ENCODE assay signal across 8 mouse cellular contexts in the genomic region with DNA sequence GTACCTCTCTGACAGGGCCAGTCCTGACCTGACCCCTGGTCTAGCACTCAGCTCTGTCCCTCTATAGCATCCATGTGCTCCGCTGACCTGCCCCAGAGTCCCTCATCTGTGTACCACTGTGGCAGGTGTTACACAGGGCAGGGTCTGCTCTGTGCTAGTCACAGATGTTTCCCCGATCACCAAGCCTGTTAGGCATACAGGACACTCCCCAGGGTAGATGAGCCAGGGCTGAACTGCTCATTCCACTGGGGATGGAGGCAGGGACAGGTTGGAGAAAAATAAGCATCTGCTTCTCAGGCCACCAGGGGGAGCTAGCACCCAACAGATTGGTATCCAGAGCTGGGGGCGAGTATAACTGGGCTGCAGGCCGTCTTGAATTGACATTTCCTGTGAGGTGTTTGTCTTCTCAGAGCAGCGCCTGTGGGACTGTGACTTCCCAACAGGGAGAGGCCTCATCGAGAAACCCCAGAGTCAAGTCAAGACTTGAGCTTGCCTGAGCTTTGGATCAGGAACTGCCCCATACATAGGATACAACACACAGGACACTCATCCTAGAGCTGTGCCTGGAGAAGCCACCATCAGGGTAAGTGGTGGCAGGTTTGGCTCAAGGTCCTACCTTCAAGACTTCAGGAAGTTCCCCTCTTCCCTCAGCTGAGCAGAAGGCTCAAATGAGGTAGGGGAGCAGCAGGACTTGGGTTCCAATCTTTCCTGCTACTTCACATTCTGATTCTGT. TPM values are rescaled to one million over a fixed set of nuclear protein-coding genes. Genes with fewer than 3 reads are reported as not detected.
A peak's percentile ranks its signal among the peaks of the same experiment; 100 is the strongest.
DNase-seq lines count a peak whose midpoint lies in the region; ATAC-seq and TF ChIP-seq lines count a peak whose summit lies in the region.

No protein-coding gene starts in this region.

- H3K9ac ChIP-seq in embryonic facial prominence, embryonic 15.5 days: no peak overlapping the region
- H3K9ac ChIP-seq in heart, embryonic 12.5 days: no peak overlapping the region
- H3K9ac ChIP-seq in liver, embryonic 14.5 days (replicated peaks): no peak overlapping the region
- H3K9ac ChIP-seq in neural tube, embryonic 12.5 days: no peak overlapping the region
- no peak overlapping the region for H3K9ac ChIP-seq in stomach, postnatal 0 days (ENCODE audit: low read length)

- TF ChIP-seq EP300 in liver, embryonic 14.5 days (IDR thresholded peaks at IDR 0.05; ENCODE audit: low read depth): no peak
- TF ChIP-seq EP300 in stomach, postnatal 0 days (optimal IDR thresholded peaks at IDR 0.05): no peak

- H3K4me3 ChIP-seq in bone marrow macrophage, adult 2 months (ENCODE audit: insufficient read depth, low read length): no peak overlapping the region
- no peak overlapping the region for H3K4me3 ChIP-seq in embryonic facial prominence, embryonic 15.5 days (replicated peaks)
- H3K4me3 ChIP-seq in heart, embryonic 12.5 days: no peak overlapping the region
- H3K4me3 ChIP-seq in liver, embryonic 14.5 days (ENCODE audit: insufficient read depth in 1 of 2, low read depth in 2 of 2, low read length in 2 of 2): no peak overlapping the region
- H3K4me3 ChIP-seq in neural tube, embryonic 12.5 days: no peak overlapping the region
- no peak overlapping the region for H3K4me3 ChIP-seq in stomach, postnatal 0 days (ENCODE audit: low read depth, low read length)

- ATAC-seq in embryonic facial prominence, embryonic 15.5 days (ENCODE audit: insufficient number of reproducible peaks, low FRiP score, low TSS enrichment, low read depth): peak; percentile 39; the same call in 1 of the 2 replicates
- peak; percentile 46 for ATAC-seq in heart, embryonic 12.5 days (ENCODE audit: insufficient number of reproducible peaks, low FRiP score)
- no peak for ATAC-seq in liver, embryonic 14.5 days (ENCODE audit: insufficient read depth)
- peak; percentile 60 for ATAC-seq in neural tube, embryonic 12.5 days (ENCODE audit: low FRiP score, low read depth)
- peak; percentile 69 for ATAC-seq in stomach, postnatal 0 days (ENCODE audit: low FRiP score, low TSS enrichment)

- H3K27me3 ChIP-seq in embryonic facial prominence, embryonic 15.5 days: no peaks in the 10 kb centered on the region
- H3K27me3 ChIP-seq in heart, embryonic 12.5 days (replicated peaks): peaks cover 47% of the 10 kb centered on the region
- H3K27me3 ChIP-seq in liver, embryonic 14.5 days (ENCODE audit: control insufficient read depth, insufficient read depth, low read length): no peaks in the 10 kb centered on the region
- H3K27me3 ChIP-seq in neural tube, embryonic 12.5 days (replicated peaks): peaks cover 15% of the 10 kb centered on the region; the same call in 1 of the 2 replicates
- no peaks in the 10 kb centered on the region for H3K27me3 ChIP-seq in stomach, postnatal 0 days (ENCODE audit: control insufficient read depth, insufficient read depth, low read length)

- H3K4me2 ChIP-seq in embryonic facial prominence, embryonic 15.5 days (replicated peaks): no peak overlapping the region
- no peak overlapping the region for H3K4me2 ChIP-seq in heart, embryonic 12.5 days
- H3K4me2 ChIP-seq in liver, embryonic 14.5 days (ENCODE audit: low read depth): no peak overlapping the region
- H3K4me2 ChIP-seq in neural tube, embryonic 12.5 days (replicated peaks): no peak overlapping the region
- no peak overlapping the region for H3K4me2 ChIP-seq in stomach, postnatal 0 days (replicated peaks; ENCODE audit: low read depth)

- no peaks in the 10 kb centered on the region for H3K4me1 ChIP-seq in bone marrow macrophage, adult 2 months (ENCODE audit: control insufficient read depth, insufficient read depth, low read length)
- H3K4me1 ChIP-seq in embryonic facial prominence, embryonic 15.5 days: no peaks in the 10 kb centered on the region
- H3K4me1 ChIP-seq in heart, embryonic 12.5 days (replicated peaks): peaks cover 4% of the 10 kb centered on the region; the same call in 1 of the 2 replicates
- no peaks in the 10 kb centered on the region for H3K4me1 ChIP-seq in liver, embryonic 14.5 days (replicated peaks; ENCODE audit: control insufficient read depth in 2 of 2, insufficient read depth in 2 of 2, low read length in 1 of 2)
- no peaks in the 10 kb centered on the region for H3K4me1 ChIP-seq in neural tube, embryonic 12.5 days
- no peaks in the 10 kb centered on the region for H3K4me1 ChIP-seq in stomach, postnatal 0 days (replicated peaks; ENCODE audit: control insufficient read depth, insufficient read depth)

- WGBS in embryonic facial prominence, embryonic 15.5 days: 19% methylated on average over 6 of the region's 6 CpGs
- WGBS in heart, embryonic 12.5 days: 23% methylated on average over 6 of the region's 6 CpGs
- 13% methylated on average over 6 of the region's 6 CpGs for WGBS in liver, embryonic 14.5 days (ENCODE audit: insufficient replicate concordance)
- 24% methylated on average over 6 of the region's 6 CpGs for WGBS in neural tube, embryonic 12.5 days
- WGBS in stomach, postnatal 0 days: 18% methylated on average over 6 of the region's 6 CpGs

- peak; percentile 48 for DNase-seq in CD4-positive helper T cell, adult 2 months (ENCODE audit: low read depth, low spot score)
- DNase-seq in kidney, postnatal 10 days: peak; percentile 91
- DNase-seq in liver, embryonic 14.5 days (ENCODE audit: low read depth in 3 of 3, low spot score in 3 of 3): peak in 2 of 3 experiments; percentile 31 to 33
- peak; percentile 86 for DNase-seq in stomach, postnatal 0 days (ENCODE audit: low spot score)

- no peaks in the 10 kb centered on the region for H3K9me3 ChIP-seq in embryonic facial prominence, embryonic 15.5 days (replicated peaks)
- H3K9me3 ChIP-seq in heart, embryonic 12.5 days (replicated peaks): no peaks in the 10 kb centered on the region
- H3K9me3 ChIP-seq in liver, embryonic 14.5 days (ENCODE audit: control insufficient read depth, low read length): no peaks in the 10 kb centered on the region
- H3K9me3 ChIP-seq in neural tube, embryonic 12.5 days: no peaks in the 10 kb centered on the region
- H3K9me3 ChIP-seq in stomach, postnatal 0 days (ENCODE audit: control insufficient read depth, low read length): no peaks in the 10 kb centered on the region

- no peaks in the 10 kb centered on the region for H3K36me3 ChIP-seq in embryonic facial prominence, embryonic 15.5 days
- H3K36me3 ChIP-seq in heart, embryonic 12.5 days: no peaks in the 10 kb centered on the region
- no peaks in the 10 kb centered on the region for H3K36me3 ChIP-seq in liver, embryonic 14.5 days (replicated peaks; ENCODE audit: control insufficient read depth, insufficient read depth, low read depth)
- no peaks in the 10 kb centered on the region for H3K36me3 ChIP-seq in neural tube, embryonic 12.5 days
- no peaks in the 10 kb centered on the region; the same call in 1 of the 2 replicates for H3K36me3 ChIP-seq in stomach, postnatal 0 days (ENCODE audit: control insufficient read depth, insufficient read depth, low read length)

- TF ChIP-seq POLR2A in bone marrow macrophage, adult 2 months (IDR thresholded peaks at IDR 0.05; ENCODE audit: borderline replicate concordance, low read depth, low read length): no peak

- TF ChIP-seq CTCF in bone marrow macrophage, adult 2 months (IDR thresholded peaks at IDR 0.05; ENCODE audit: low read depth, low read length): peak; percentile 87
- TF ChIP-seq CTCF in liver, embryonic 14.5 days (IDR thresholded peaks at IDR 0.05; ENCODE audit: low read depth): peak; percentile 92
- TF ChIP-seq CTCF in stomach, postnatal 0 days (IDR thresholded peaks at IDR 0.05; ENCODE audit: low read depth): peak; percentile 98

- H3K27ac ChIP-seq in bone marrow macrophage, adult 2 months (ENCODE audit: insufficient read depth, low read depth, low read length): no peak overlapping the region
- no peak overlapping the region for H3K27ac ChIP-seq in embryonic facial prominence, embryonic 15.5 days (replicated peaks)
- H3K27ac ChIP-seq in heart, embryonic 12.5 days (ENCODE audit: poor library complexity, severe bottlenecking): no peak overlapping the region
- H3K27ac ChIP-seq in liver, embryonic 14.5 days: no peak overlapping the region
- H3K27ac ChIP-seq in neural tube, embryonic 12.5 days: no peak overlapping the region
- no peak overlapping the region for H3K27ac ChIP-seq in stomach, postnatal 0 days (replicated peaks)

RNA-seq across cellular contexts. Expression of a gene that starts 17.9 kb away (rescaled TPM):
- 0.12 TPM in 1 of 2 replicates, not detected in the other for polyA plus RNA-seq in bone marrow macrophage, adult 2 months (2012; ENCODE audit: insufficient read depth, insufficient read length, missing spikeins)
- 0.41 and 0.65 TPM in 2 replicates for polyA plus RNA-seq in embryonic facial prominence, embryonic 15.5 days (2015; fragmentation: Nextera tagmentation; extraction: Ambion mirVana)
- polyA plus RNA-seq in heart, embryonic 12.5 days (2016; fragmentation: Nextera tagmentation; extraction: Ambion mirVana): 16.2 and 16.5 TPM in 2 replicates
- 6.4 and 9.1 TPM in 2 replicates for polyA plus RNA-seq in liver, embryonic 14.5 days (2012; rRNA removed)
- polyA plus RNA-seq in liver, embryonic 14.5 days (2014; fragmentation: Nextera tagmentation; extraction: Ambion mirVana): 3.5 and 3.7 TPM in 2 replicates
- 1.0 and 1.4 TPM in 2 replicates for polyA plus RNA-seq in neural tube, embryonic 12.5 days (2016; fragmentation: Nextera tagmentation; extraction: Ambion mirVana)
- 9.6 and 10.7 TPM in 2 replicates for polyA plus RNA-seq in stomach, postnatal 0 days (2015; fragmentation: Nextera tagmentation; extraction: Ambion mirVana)

RNA-seq across cellular contexts. Expression of a gene that starts 46.2 kb away (rescaled TPM):
- polyA plus RNA-seq in bone marrow macrophage, adult 2 months (2012; ENCODE audit: insufficient read depth, insufficient read length, missing spikeins): 2.8 and 3.2 TPM in 2 replicates
- 2.8 and 3.5 TPM in 2 replicates for polyA plus RNA-seq in embryonic facial prominence, embryonic 15.5 days (2015; fragmentation: Nextera tagmentation; extraction: Ambion mirVana)
- 1.3 and 1.5 TPM in 2 replicates for polyA plus RNA-seq in heart, embryonic 12.5 days (2016; fragmentation: Nextera tagmentation; extraction: Ambion mirVana)
- polyA plus RNA-seq in liver, embryonic 14.5 days (2012; rRNA removed): 0.30 and 0.32 TPM in 2 replicates
- 0.09 and 0.19 TPM in 2 replicates for polyA plus RNA-seq in liver, embryonic 14.5 days (2014; fragmentation: Nextera tagmentation; extraction: Ambion mirVana)
- polyA plus RNA-seq in neural tube, embryonic 12.5 days (2016; fragmentation: Nextera tagmentation; extraction: Ambion mirVana): 4.9 and 5.0 TPM in 2 replicates
- polyA plus RNA-seq in stomach, postnatal 0 days (2015; fragmentation: Nextera tagmentation; extraction: Ambion mirVana): 1.3 and 1.7 TPM in 2 replicates

RNA-seq across cellular contexts. Expression of a gene that starts 54.5 kb away (rescaled TPM):
- 31.1 and 31.2 TPM in 2 replicates for polyA plus RNA-seq in bone marrow macrophage, adult 2 months (2012; ENCODE audit: insufficient read depth, insufficient read length, missing spikeins)
- polyA plus RNA-seq in embryonic facial prominence, embryonic 15.5 days (2015; fragmentation: Nextera tagmentation; extraction: Ambion mirVana): 62.2 and 65.8 TPM in 2 replicates
- 59.2 and 59.3 TPM in 2 replicates for polyA plus RNA-seq in heart, embryonic 12.5 days (2016; fragmentation: Nextera tagmentation; extraction: Ambion mirVana)
- polyA plus RNA-seq in liver, embryonic 14.5 days (2012; rRNA removed): 53.1 and 75.8 TPM in 2 replicates
- 131 and 145 TPM in 2 replicates for polyA plus RNA-seq in liver, embryonic 14.5 days (2014; fragmentation: Nextera tagmentation; extraction: Ambion mirVana)
- polyA plus RNA-seq in neural tube, embryonic 12.5 days (2016; fragmentation: Nextera tagmentation; extraction: Ambion mirVana): 69.6 and 73.6 TPM in 2 replicates
- polyA plus RNA-seq in stomach, postnatal 0 days (2015; fragmentation: Nextera tagmentation; extraction: Ambion mirVana): 27.8 and 29.2 TPM in 2 replicates

RNA-seq across cellular contexts. Expression of a gene that starts 54.6 kb away (rescaled TPM):
- polyA plus RNA-seq in bone marrow macrophage, adult 2 months (2012; ENCODE audit: insufficient read depth, insufficient read length, missing spikeins): 146 and 159 TPM in 2 replicates
- 449 and 454 TPM in 2 replicates for polyA plus RNA-seq in embryonic facial prominence, embryonic 15.5 days (2015; fragmentation: Nextera tagmentation; extraction: Ambion mirVana)
- 389 TPM in 2 replicates for polyA plus RNA-seq in heart, embryonic 12.5 days (2016; fragmentation: Nextera tagmentation; extraction: Ambion mirVana)
- polyA plus RNA-seq in liver, embryonic 14.5 days (2012; rRNA removed): 78.6 and 107 TPM in 2 replicates
- 397 and 402 TPM in 2 replicates for polyA plus RNA-seq in liver, embryonic 14.5 days (2014; fragmentation: Nextera tagmentation; extraction: Ambion mirVana)
- 342 and 348 TPM in 2 replicates for polyA plus RNA-seq in neural tube, embryonic 12.5 days (2016; fragmentation: Nextera tagmentation; extraction: Ambion mirVana)
- polyA plus RNA-seq in stomach, postnatal 0 days (2015; fragmentation: Nextera tagmentation; extraction: Ambion mirVana): 330 and 370 TPM in 2 replicates

Comparison
In these comparisons a context has a peak if more than half of its experiments do, and no peak if none do; other contexts are left out.
1. DNase-seq: peak in every context shown above with its lines; median percentile 91 in kidney, postnatal 10 days; 86 in stomach, postnatal 0 days; 48 in CD4-positive helper T cell, adult 2 months; 32 in liver, embryonic 14.5 days.